Mouse (Mus musculus) intestine, embryonic 14.5 days (tissue): ENCODE data around the gene Prss54. TPM values are rescaled to one million over a fixed set of nuclear protein-coding genes. Genes with fewer than 3 reads are reported as not detected.

Experiments
- ATAC-seq: fragments of 200-750 bp; cut with Nextera tagmentation; replicated peaks from 2 replicates; pipeline ENCODE4 v1.8.0; 2017; ENCODE audit warnings: low read depth, moderate number of reproducible peaks, moderate TSS enrichment, moderate library complexity; ENCODE audit not compliant: low FRiP score, low TSS enrichment
- DNase-seq: peaks from one replicate; pipeline ENCODE4 v3.0.0-alpha.2; 2018; ENCODE audit warnings: low spot score
- H3K27ac ChIP-seq: fragments of 300-500 bp; sonication (generic); 2 replicates; pipeline ENCODE4 v1.5.1; 2014; ENCODE audit warnings: low read depth, mild to moderate bottlenecking, control low read depth
- H3K27me3 ChIP-seq: fragments of 300-500 bp; sonication (generic); replicated peaks from 2 replicates; pipeline ENCODE4 v1.6.1; 2014; ENCODE audit warnings: low read length, control low read depth; ENCODE audit not compliant: control insufficient read depth, insufficient read depth
- H3K36me3 ChIP-seq: fragments of 300-500 bp; sonication (generic); 2 replicates; pipeline ENCODE4 v1.6.1; 2014; ENCODE audit warnings: low read length, control low read depth; ENCODE audit not compliant: control insufficient read depth, insufficient read depth
- H3K4me1 ChIP-seq: fragments of 300-500 bp; sonication (generic); replicated peaks from 2 replicates; pipeline ENCODE4 v1.6.1; 2014; ENCODE audit warnings: low read length, control low read depth, mixed read lengths; ENCODE audit not compliant: control insufficient read depth, insufficient read depth
- H3K4me2 ChIP-seq: fragments of 300-500 bp; sonication (generic); 2 replicates; pipeline ENCODE4 v1.6.1; 2014; ENCODE audit warnings: low read length
- H3K4me3 ChIP-seq: fragments of 300-500 bp; sonication (generic); 2 replicates; pipeline ENCODE4 v1.5.1; 2014; ENCODE audit warnings: low read depth, low read length, control low read depth, mixed read lengths
- H3K9ac ChIP-seq: fragments of 300-500 bp; sonication (generic); 2 replicates; pipeline ENCODE4 v1.6.1; 2014; ENCODE audit warnings: mild to moderate bottlenecking, low read length
- H3K9me3 ChIP-seq: fragments of 300-500 bp; sonication (generic); 2 replicates; pipeline ENCODE4 v1.6.1; 2016; ENCODE audit warnings: low read length, control low read depth; ENCODE audit not compliant: control insufficient read depth
- WGBS: fragments of 180-500 bp; shearing (Covaris S2); extraction: QIAGEN DNeasy Blood & Tissue Kit; methylation state at CpG from one replicate; pipeline ENCODE4 v1.1.7; 2014; 5-methylcytosine and 5-hydroxymethylcytosine counted together
- polyA plus RNA-seq: library from polyadenylated mRNA; unstranded; fragments of >200 nt; fragmentation: Nextera tagmentation; extraction: Ambion mirVana; gene quantifications from 2 replicates; pipeline ENCODE4 v1.2.1, GENCODE M21; 2014

Prss54 gene
- polyA plus RNA-seq, 1 experiment from 2014 or later: not detected

- H3K27ac ChIP-seq: no peak overlapping the region
- no peak overlapping the region for H3K4me2 ChIP-seq
- H3K27me3 ChIP-seq: no peaks in the 10 kb centered on the region
- H3K9ac ChIP-seq: no peak overlapping the region
- H3K4me3 ChIP-seq: no peak overlapping the region
- DNase-seq (no peak), ATAC-seq (no peak)
- H3K9me3 ChIP-seq: no peaks in the 10 kb centered on the region
- WGBS: 85% methylated on average over 4 of the region's 4 CpGs
- H3K36me3 ChIP-seq: no peaks in the 10 kb centered on the region
- H3K4me1 ChIP-seq: no peaks in the 10 kb centered on the region
Measured at GRCm38 (mm10) chr8:95546986-95547385, 29.2 kb downstream of the Prss54 start.

DNA sequence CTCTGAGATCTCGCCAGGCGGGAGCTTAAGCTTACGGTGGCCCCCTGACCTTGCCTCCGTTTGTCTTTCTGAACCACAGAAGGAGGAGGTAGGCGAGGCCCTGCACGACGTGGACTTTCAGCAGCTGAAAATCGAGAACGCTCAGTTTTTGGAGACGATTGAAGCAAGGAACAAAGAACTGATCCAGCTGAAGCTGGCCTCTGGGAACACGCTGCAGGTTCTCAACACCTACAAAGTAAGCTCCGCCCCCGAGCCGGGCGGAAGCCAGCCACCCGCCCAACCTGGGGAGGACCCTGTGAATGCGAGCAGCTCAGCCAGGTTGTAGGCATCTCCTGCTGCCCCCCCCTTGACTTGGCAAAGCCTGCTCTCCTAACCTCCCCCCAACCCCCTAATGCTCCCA is 30.3 kb downstream of the Prss54 start:
- Histone ChIP-seq H3K27ac (no peak overlapping the region), H3K36me3 (no peaks in the 10 kb centered on the region), H3K9ac (no peak overlapping the region), H3K4me1 (no peaks in the 10 kb centered on the region), H3K4me3 (no peak overlapping the region), H3K4me2 (no peak overlapping the region), H3K9me3 (no peaks in the 10 kb centered on the region), H3K27me3 (no peaks in the 10 kb centered on the region)
- 68% methylated on average over 17 of the region's 17 CpGs for WGBS
- ATAC-seq (no peak), DNase-seq (no peak)

DNA sequence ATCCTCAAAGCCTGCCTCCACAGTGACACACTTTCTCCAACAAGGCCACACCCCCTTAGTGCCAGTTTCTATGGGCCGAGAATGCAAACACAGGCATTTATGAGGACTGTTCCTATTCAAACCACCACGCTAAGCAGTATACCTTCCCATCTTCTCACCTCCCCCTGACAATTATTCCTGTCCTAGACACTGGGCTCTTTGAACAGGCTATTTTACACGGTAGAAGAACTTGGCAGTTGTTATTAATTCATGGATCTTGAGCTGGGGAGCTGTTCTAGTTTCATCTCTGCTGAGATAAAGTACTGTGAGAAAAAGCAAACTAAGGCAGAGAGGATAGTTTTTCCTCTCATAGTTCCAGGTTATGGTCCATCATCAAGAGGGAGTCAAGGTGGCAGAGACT is 33.1 kb downstream of the Prss54 start:
- 81% methylated on average over 3 of the region's 3 CpGs for WGBS

DNA sequence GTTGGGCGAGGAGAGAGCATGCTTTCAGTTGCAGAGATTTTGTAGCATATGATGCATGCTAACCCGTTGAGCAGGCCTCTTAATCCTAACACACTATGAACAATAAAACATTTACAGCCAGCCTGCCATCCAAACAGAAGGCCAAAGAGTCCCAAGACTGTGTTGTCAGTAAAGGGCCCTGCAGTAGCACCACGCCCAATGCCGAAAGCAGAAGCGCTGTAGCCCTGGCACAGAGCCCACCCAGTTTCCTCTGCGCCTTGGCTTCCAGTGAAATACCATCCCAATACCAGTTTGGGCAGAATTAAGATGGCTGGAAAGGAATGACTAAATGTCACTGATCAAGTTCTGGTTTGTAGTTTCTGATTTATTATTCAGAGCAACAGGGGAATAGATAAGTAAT is 33.9 kb downstream of the Prss54 start:
- no peaks in the 10 kb centered on the region for H3K9me3 ChIP-seq
- no peaks in the 10 kb centered on the region for H3K36me3 ChIP-seq
- H3K4me2 ChIP-seq: no peak overlapping the region
- H3K9ac ChIP-seq: no peak overlapping the region
- no peak overlapping the region for H3K4me3 ChIP-seq
- H3K4me1 ChIP-seq: no peaks in the 10 kb centered on the region
- DNase-seq: no peak
- H3K27ac ChIP-seq: no peak overlapping the region
- no peaks in the 10 kb centered on the region for H3K27me3 ChIP-seq
- WGBS: 87% methylated on average over 6 of the region's 6 CpGs
- no peak for ATAC-seq

More for the DNA sequence above, 33.1 kb downstream of the Prss54 start:
- Histone ChIP-seq H3K27me3 (no peaks in the 10 kb centered on the region), H3K4me1 (no peaks in the 10 kb centered on the region), H3K27ac (no peak overlapping the region), H3K4me3 (no peak overlapping the region), H3K4me2 (no peak overlapping the region), H3K9ac (no peak overlapping the region), H3K9me3 (no peaks in the 10 kb centered on the region), H3K36me3 (no peaks in the 10 kb centered on the region)
- DNase-seq (no peak), ATAC-seq (no peak)

DNA sequence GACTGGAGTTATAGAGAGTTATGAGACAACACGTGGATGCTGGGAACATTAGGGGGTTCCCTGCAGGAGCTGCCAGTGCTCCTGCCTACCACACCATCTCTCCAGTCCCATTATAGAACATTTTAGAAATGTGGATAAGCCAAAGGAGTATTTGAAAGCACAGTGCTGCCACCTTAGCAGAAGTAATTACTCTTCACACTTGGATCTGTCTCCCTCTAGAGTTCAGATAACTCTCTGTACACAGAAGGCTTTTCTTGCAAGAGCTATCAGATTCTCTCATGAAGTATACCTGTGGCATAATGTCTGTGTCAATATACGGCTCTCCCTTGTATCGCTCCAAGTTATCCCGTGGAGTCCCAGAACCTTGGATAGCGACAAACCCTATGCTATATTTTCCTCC is 36.7 kb downstream of the Prss54 start:
- Histone ChIP-seq H3K4me3 (no peak overlapping the region), H3K27ac (no peak overlapping the region), H3K4me1 (no peaks in the 10 kb centered on the region), H3K36me3 (no peaks in the 10 kb centered on the region), H3K9me3 (no peaks in the 10 kb centered on the region), H3K27me3 (no peaks in the 10 kb centered on the region), H3K9ac (no peak overlapping the region), H3K4me2 (no peak overlapping the region)
- 63% methylated on average over 5 of the region's 5 CpGs for WGBS
- ATAC-seq (no peak), DNase-seq (no peak)

DNA sequence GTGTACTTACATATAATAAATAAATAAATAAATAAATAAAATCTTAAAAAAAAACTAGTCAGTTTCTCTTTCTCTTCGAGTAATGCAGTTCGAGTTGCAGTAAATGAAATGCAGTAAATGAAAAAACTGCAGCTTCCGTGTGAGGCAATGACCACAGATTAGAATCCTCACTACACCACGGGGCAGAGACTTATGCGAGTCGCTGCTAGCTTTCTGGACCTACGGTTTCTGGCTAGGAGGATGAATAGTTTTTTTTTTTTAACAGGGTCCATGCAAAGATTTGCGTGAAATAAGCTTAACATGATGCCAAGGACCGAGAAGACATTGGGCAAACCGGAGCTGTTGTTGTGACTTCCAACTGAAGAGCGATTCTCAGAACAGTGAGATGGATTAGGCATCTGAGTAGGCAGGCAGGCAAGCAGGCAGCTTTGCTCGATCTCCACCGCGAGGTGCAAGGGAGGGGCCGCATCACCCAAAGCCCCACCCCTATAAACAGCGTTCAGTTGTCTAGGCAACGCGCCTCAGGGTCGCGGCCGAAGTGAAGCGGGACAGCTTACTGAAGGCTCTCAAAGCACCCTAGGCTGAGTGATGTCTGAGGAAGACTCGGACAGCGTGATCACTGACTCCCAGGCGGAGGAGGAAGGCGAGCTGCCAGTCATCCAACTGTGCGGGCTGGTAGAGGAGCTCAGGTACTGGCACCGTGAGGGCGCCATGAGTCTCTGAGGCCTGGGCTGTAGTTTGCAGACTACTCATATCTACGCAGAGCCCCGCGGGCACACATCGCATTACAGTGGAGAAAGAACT is 42.4 kb downstream of the Prss54 start, which contains the start of gene Ccdc113:
Ccdc113 (plus strand) TSS at position 502 of the 804 bp plus-strand sequence.
- H3K4me3 ChIP-seq: peak within 1 kb of the TSS; percentile 39
- ATAC-seq (peak; percentile 90), DNase-seq (peak; percentile 77)
- peak within 1 kb of the TSS; percentile 74 for H3K4me2 ChIP-seq
- 10% methylated on average over 33 of the region's 33 CpGs for WGBS
- no peak within 1 kb of the TSS for H3K27ac ChIP-seq
- peak within 1 kb of the TSS; percentile 38 for H3K9ac ChIP-seq
- H3K36me3 ChIP-seq: no peaks in the 10 kb centered on the region
- H3K9me3 ChIP-seq: no peaks in the 10 kb centered on the region
- H3K4me1 ChIP-seq: no peaks in the 10 kb centered on the region
- H3K27me3 ChIP-seq: no peaks in the 10 kb centered on the region

DNA sequence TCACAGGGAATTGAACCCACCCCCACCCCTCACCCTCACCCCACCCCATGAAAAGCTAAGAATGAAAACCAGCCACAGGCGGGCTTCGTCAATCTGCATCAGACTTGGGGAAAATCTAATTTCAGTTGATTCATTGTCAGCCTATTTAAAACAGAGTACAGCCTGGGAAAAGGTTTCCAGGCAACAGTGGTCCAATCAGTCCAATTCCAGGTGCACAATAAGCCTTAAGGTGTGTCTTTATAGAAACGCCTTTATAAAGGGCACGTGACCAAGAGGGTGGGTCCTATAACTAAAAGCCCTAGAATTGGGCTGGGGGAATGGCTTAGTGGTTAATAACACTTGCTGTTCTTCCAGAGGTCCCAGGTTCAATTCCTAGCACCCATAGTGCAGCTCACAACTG is 43.9 kb downstream of the Prss54 start:
- Histone ChIP-seq H3K36me3 (no peaks in the 10 kb centered on the region), H3K9me3 (no peaks in the 10 kb centered on the region), H3K4me1 (no peaks in the 10 kb centered on the region), H3K4me2 (no peak overlapping the region), H3K4me3 (no peak overlapping the region), H3K27ac (no peak overlapping the region), H3K9ac (no peak overlapping the region), H3K27me3 (no peaks in the 10 kb centered on the region)
- 61% methylated on average over 4 of the region's 4 CpGs for WGBS
- ATAC-seq: no peak
- DNase-seq: no peak

- Histone ChIP-seq H3K4me1 (no peaks in the 10 kb centered on the region), H3K36me3 (no peaks in the 10 kb centered on the region), H3K9ac (no peak overlapping the region), H3K9me3 (no peaks in the 10 kb centered on the region), H3K27ac (no peak overlapping the region), H3K4me3 (no peak overlapping the region), H3K27me3 (no peaks in the 10 kb centered on the region), H3K4me2 (no peak overlapping the region)
- ATAC-seq (no peak), DNase-seq (no peak)
- 60% methylated on average over 9 of the region's 9 CpGs for WGBS
Measured at GRCm38 (mm10) chr8:95528750-95529310, 47.3 kb downstream of the Prss54 start.

DNA sequence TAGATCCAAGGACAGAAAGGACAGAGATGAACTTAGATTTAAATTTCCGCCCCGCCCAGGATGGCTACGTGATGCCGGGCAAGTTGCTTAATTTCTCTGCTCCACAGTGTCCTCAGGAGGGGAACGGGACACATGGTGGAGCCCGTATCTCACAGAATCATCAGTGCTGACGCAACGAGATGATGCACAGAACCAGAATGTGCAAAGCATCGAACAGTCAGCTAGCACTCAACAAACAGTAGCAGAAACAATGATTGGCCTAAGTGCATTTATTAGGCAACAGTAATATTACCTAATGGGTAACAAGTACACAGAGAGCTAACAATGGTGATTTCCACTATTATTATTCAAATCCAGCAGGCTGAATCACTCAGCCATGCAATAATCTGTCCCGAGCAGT is 47.9 kb downstream of the Prss54 start:
- Histone ChIP-seq H3K4me2 (no peak overlapping the region), H3K9ac (no peak overlapping the region)
- ATAC-seq: no peak

More for the DNA sequence above, 47.9 kb downstream of the Prss54 start:
- H3K4me1 ChIP-seq: no peaks in the 10 kb centered on the region
- no peaks in the 10 kb centered on the region for H3K9me3 ChIP-seq
- WGBS: 88% methylated on average over 10 of the region's 10 CpGs
- no peaks in the 10 kb centered on the region for H3K36me3 ChIP-seq
- no peak overlapping the region for H3K4me3 ChIP-seq
- H3K27ac ChIP-seq: no peak overlapping the region
- no peak for DNase-seq
- H3K27me3 ChIP-seq: no peaks in the 10 kb centered on the region
